Mouse (Mus musculus): ENCODE data around the gene Zfp961.
"Not testable (repeated sequence)": the region's sequence is repeated elsewhere in the genome, so short reads cannot be mapped to it uniquely, and the experiment has no call there.

Gene Zfp961

DNA sequence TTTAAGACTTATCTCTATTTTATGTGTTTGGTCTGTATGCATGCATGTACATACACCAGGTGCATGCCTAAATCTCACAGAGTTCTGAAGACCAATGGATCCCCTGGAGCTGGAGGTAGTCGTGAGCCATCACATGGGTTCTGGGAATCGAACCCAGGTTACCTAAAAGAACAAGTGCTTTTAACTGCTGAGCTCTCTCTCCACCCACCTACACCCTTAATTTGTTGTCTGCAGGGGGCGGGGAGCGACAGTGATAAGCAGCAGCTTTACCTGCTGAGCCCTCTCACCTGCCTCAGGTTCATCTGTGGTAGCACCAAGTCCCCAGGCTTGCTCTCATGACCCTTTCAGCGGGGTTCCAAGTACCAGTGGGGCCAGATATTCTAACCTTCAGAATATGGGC lies 11.0 kb downstream of the Zfp961 start:
- DNase-seq (ENCODE audit: inconsistent ontology term) = no peak

DNA sequence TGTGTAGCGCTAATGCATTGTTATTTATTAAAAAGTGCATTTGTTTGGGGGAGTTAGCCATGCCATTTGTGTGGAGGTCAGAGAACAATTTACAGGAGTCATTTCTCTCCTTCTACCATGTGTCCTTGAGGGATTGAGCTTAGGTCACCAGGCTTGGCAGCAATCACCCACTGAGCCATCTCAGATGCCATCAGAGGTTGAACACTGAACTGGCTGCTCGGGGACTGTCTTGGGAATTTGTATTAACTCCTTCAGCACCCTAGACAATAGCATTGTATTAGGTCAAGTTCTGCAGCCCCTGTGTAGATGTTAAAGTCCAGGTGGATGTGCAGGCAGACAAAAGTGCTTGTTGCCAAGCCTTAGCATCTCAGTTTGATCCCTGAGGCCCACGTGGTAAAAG lies 13.2 kb downstream of the Zfp961 start:
- no peak for DNase-seq (ENCODE audit: inconsistent ontology term)

DNA sequence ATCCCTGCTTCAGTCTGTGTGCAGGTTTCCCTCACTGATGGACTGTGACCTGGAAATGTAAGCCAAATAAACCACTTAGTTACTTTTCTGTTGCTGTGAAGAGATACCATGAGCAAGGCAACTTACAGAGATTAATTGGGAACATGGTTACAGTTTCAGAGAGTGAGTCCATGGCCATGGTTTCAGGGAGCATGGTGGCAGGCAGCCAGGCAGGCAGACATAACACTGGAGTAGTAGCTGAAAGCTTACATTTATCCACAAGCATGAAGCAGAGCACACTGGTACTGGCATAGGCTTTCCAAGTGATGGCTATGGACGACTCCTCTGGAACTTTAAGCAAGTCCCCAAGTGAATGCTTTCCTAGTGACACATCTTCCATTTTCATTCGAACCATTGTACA lies 14.3 kb downstream of the Zfp961 start:
- DNase-seq (ENCODE audit: inconsistent ontology term) = no peak

DNA sequence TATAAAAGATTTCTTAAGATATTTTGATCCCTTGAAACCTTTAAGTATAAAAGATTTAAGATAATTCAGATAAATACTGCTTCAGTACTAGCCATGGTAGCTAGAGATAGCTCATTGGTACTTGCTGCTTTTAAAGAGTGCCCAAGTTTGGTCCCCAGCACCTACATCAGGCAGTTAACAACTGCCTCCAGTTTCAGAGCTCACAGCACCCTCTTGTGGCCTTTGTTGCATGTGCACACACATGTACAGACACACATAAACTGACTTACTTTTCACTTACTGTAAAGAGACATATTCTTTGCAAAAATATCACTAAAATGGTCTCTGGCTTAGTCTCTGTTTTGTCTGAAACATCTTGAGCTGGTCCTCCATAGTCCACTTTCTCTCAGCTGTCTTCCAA lies 15.6 kb downstream of the Zfp961 start:
- no peak for DNase-seq (ENCODE audit: inconsistent ontology term)

DNA sequence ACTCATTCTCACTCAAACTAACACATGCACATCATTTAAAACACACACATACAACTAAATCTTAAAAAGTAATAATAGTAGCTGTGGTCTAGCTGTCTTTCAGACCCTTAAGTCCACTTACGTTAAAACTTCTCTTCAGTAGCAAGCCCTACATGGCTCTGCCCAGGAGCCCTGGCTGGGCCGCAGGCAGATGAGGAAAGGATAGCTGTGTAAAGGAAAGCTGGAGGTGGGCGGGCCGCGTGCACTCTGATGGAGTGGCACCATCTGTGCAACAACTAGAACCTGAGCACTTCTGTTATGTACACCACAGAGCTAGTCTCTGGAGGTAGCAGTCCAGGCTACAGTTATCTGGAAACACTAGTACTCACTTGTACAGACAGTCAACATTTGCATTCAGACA lies 16.4 kb downstream of the Zfp961 start:
- DNase-seq (ENCODE audit: inconsistent ontology term) = no peak

DNA sequence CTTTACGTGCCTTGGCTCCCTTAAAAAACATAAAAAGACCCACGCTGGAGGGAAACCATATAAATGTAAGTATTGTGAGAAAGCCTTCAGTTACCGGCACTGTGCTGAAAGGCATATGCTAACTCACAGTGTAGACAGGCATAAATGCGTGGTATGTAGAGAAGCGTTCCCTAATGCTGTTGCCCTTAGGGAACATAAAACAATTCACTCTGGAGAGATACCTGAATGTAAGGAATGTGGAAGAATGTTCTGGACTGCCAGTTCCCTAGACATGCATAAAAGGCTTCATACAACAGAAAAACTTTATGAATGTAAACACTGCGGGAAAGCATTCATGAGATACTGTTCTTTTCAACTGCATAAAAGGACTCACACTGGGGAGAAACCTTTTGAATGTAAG lies 17.3 kb downstream of the Zfp961 start:
- no peak for DNase-seq (ENCODE audit: inconsistent ontology term)

DNA sequence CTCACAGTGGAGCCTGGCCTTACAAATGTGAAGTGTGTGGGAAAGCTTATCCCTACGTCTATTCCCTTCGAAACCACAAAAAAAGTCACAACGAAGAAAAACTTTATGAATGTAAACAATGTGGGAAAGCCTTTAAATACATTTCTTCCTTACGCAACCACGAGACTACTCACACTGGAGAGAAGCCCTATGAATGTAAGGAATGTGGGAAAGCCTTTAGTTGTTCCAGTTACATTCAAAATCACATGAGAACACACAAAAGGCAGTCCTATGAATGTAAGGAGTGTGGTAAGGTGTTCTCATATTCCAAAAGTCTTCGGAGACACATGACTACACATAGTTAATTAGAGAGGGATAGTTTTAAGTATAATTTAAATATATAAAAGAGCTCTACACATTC lies 17.8 kb downstream of the Zfp961 start:
- DNase-seq (ENCODE audit: inconsistent ontology term) = peak; percentile 73

DNA sequence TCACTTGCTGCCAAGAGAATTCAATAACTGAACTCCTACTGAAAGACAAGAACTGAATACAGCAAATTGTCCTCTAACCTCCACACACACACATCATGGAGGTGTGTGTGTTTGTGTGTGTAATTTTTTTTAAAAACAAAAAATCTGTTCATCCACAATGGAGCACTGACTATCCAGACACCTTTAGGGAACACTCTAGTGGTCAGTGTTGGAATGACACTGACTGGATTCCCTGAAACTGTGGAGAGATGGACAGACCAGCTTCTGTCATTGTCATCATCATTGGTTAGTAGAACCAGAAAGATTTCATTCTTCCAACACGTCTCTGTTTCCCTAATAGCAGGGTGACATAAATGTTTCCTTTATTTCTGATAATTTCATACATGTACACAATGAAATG lies 21.1 kb downstream of the Zfp961 start:
- DNase-seq (ENCODE audit: inconsistent ontology term) = peak; percentile 10

DNA sequence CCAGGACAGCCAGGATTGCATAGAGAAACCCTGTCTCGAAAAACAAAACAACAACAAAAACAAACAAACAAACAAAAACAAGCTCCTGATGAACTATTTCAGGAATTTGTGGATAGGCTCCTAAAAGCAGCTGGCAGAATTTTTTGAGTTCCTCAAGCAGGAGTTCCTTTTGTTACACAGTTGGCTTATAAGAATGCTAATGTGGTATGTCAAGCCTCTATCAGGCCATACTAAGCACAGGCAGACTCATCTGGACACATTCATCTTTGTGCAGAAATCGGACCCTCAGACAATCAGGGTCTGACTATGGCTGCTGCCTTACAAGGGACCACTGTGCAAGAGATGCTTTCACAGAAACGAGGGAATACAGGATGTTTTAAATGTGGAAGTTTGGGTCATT lies 23.4 kb downstream of the Zfp961 start:
- peak; percentile 63 for DNase-seq (ENCODE audit: inconsistent ontology term)

DNA sequence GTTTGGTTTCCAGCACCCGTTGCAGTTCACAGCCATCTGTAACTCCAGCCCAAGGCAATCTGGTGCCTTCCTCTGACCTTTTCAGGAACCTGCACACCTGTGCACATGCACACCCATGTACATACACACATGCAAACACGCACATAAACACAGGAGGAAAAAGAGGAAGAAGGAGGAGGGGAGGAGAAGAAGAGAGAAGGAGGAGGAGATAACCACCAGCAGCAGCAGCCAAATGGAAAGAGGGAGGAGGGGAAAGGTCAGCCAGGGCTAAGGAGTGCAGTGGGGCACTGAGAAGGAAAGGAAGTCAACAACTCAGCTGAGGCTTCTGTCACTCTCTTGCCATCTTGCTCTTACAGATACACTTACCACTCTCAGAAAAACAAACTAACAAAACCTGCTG lies 30.2 kb downstream of the Zfp961 start:
- no peak for DNase-seq (ENCODE audit: inconsistent ontology term)

DNA sequence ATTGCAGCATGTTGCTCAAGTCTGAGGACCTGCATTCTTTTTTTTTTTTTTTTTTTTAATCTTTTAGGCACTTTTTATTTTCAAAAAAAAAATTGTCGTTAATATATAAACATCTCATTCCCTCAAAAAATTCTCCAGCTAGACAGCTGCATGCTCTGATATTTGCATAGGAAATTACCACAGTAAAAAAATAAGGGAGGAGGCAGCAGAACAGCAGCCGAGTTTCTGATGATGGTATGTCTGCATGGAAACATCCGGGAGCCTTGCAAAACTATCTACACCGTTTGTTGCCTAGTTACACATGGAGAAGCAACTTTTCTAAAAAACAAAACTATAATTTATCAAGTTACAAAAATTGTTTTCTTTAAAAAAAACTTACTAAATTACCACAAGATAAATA lies 30.6 kb downstream of the Zfp961 start:
- no peak for DNase-seq (ENCODE audit: inconsistent ontology term)

DNA sequence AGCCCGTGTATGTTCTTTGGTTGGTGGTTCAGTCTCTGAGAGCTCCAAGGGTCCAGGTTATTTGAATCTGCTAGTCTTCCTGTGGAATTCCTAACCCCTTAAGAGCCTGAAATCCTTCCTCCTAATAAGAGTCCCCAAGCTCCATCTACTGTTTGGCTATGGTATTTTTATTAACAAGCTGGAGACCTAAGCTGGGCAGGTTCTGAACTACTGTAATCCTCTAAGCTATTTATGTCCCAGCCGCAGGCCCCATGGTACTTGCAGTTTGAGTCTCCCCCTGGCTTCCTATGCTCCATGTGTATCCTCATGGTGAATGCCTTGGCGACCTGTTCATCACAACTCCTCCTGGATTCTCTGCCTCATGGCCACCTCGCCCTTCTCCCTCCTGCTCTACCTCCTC lies 33.8 kb downstream of the Zfp961 start:
- peak; percentile 38 for DNase-seq (ENCODE audit: inconsistent ontology term)

DNA sequence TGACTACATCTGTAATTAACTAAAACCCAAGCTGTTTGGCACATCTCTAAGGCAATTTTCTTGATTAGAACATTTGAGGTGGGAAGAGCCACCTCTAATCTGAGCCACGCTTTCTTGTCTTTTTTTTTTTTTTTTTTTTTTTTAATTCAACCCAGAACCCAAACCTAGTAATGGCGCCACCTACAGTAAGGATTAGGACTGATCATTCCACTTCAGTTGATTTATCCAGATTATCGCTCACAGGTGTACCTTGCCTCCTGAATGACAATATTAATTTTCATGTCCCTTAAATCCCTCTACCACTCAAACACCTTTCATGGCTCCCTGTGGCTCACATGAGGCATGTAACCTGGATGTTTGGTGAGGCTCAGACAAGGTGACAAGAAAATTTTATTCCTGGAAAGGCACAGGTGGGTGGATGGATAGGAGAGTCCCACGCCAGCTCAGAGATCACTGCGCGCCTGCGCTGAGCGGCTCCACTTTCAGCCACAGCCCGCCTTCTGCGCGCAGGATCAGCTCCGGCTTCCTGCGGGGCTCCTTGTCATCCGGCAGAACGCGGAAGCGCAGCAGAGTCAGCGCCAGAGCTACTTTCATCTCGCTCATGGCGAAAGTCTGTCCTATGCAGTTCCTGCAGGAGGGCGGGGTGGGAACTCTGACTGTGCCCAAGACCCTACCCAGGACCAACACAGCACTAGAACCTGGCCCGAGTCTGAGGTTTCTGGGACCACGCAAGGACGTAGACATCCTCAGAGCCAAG lies 37.5 kb downstream of the Zfp961 start:
- DNase-seq (ENCODE audit: inconsistent ontology term) = peak; percentile 43

DNA sequence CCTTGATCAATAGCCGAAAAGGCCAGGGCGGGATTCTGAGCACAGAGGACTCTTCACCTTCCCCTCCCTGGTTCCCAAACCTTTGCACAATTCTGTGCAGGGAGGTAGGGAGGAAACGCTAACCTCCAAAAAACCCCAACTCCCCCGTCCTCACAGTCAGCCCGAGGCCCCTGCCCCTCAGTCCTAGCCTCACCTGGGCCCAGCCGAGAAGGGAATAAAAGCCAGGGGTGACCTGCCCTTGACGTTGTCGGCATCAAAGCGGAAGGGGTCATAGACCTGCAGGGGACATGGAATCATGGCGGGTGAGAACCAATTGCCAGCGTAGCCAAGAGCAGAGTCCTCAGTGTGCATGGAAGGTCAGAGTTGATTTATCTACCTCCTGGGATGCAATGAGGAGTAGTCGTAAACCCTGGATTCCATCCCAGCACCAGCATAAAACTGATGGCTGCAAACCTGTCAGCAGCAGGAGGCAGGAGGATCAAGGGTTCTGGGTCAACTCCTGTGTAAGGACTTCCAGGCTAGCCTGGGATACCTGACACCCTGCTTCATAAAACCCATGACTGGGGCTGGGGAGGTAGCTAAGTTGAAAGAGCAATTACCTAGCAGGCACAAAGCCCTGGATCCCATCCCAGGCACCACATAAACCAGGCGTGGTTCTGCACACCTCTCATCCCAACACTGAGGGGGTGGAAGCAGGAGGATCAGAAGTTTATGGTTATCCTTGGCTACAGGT lies 38.2 kb downstream of the Zfp961 start:
- DNase-seq (ENCODE audit: inconsistent ontology term) = no peak

DNA sequence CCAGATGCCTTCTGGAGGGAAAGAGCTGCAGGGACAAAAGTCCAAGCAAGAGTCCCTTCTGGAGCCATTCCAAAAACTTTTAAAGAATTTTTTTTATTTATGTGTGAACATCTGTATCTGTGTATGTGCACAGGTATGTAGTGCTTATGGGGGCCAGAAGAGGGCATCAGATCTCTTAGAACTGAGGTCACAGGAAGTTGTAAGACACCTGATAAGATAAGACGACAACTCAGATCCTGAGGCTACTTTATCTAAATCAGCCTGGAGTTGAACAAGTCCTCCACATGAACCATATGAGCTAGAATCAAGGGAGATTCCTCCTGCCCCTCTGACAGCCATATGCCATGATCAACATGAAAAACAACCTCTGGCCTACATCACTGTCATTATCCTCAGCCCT lies 48.6 kb downstream of the Zfp961 start:
- DNase-seq (ENCODE audit: inconsistent ontology term) = no peak

DNA sequence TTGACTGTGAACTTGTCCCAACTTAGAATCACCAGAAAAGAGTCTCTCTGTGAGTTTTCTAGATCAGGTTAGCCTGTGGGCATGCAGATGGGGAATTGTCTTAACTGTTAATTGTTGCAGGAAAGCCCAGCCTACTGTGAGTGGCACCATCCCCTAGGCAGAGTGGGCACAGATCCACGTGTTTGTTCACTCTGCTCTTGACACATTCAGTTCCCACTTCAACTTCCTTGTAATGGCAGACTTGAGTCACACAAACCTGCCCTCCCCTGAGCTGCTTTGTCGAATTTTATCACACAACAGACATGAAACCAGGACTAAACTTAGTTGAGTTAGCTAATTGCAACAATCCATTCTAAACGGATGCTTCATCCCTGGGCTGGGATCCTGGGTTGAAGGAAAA lies 49.4 kb downstream of the Zfp961 start:
- no peak for DNase-seq (ENCODE audit: inconsistent ontology term)

DNA sequence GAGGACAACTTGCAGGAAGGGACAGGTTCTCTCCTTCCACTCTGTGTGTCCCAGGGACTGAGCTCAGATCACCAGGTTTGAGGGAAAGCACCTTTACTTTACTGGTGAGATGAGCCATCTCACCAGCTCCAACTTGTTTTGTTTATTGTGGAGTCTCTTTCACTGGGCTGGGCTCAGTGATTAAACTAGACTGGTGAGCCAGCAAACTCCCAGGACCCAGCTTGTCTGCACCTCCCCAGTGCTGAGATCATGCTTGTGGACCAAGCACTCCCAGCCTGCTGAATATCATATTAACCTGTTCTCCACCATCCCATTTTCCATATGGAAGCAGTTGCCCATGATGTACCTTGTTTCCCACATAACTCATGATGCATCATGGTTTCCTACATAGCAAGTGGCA lies 52.1 kb downstream of the Zfp961 start:
- DNase-seq (ENCODE audit: inconsistent ontology term) = no peak

DNA sequence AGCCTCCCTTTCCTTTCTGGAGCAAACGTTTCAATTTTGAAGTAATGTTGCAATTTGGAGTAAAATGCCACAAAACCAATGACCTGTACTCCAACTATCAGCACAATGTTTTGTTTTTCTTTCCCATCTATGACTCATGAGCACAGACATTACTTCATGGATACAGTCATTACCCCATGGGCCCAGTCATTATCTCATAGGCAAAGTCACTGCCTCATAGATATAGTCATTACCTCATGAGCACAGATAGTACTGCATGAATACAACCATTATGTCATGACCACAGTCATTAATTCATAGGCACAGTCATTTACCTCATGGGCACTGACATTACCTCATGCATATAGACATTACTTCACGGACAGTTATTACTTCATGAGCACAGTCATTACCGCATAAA lies 55.1 kb downstream of the Zfp961 start:
- peak; percentile 70 for DNase-seq (ENCODE audit: inconsistent ontology term)

DNA sequence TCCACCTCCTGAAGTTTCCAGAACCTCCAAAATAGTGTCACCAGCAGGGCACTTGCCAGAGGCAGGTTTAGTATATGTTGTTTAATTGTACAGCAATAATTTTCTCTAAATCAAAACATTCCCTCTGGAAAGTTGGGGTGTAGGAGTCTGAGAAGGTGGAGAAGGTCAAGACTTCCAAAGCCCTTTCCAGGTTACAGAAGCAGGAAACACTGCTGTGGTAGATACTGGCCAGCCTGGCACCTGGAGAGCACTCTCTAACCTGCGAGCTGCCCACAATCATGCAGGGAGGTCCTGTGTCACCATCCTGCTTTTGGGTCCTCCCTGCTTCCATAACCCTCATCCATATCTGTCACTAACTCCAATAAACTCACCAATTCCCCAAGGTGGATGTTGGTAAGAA lies 55.9 kb downstream of the Zfp961 start:
- no peak for DNase-seq (ENCODE audit: inconsistent ontology term)

DNA sequence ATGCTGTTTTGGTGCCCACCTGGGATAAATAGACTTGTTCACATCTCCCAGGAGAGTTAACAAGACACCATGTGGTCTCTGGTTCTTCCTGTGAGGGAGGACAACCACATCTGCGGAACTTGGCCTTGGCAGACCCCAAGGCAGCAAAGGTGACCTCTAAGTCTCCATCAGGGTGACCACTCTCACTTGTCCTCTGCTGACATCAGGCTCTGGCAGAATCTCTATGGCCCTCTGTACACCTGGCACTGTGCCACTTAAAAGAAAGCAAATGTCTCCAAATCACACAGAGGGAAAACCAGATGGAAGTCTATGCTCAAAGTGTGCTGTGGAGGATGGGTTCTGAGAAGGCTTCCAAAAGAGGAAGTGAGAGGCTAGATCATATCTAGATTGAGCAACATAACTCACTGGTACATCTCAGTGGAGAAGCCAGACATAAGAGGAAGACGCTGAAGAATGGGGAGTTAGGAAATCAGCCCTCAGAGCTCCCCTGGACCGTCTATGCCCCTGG lies 57.4 kb downstream of the Zfp961 start:
- DNase-seq (ENCODE audit: inconsistent ontology term) = no peak

DNA sequence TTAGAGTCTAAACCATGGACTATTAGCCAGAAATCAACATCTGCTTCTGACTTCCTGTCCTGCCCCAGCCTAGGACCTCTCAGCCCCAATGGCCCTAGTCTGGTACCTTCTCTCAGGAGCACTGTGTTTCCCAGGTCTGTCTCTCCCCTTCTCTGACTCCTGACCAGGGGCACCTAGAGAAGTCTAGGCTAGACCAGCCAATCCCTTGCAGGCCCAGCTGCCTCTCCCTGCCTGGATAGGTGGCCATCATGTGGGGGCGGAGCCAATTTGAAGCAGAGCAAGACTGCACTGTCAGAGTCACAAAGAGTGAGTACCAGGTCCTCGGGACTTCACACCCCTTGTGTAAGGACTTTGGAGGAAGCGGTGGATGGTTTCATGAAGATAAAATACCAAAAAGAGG lies 58.6 kb downstream of the Zfp961 start, which contains the start of gene Cyp4f18:
Gene Cyp4f18 (minus strand): TSS at position 154 of the 400 bp plus-strand sequence.
- DNase-seq (ENCODE audit: inconsistent ontology term) = no peak

DNA sequence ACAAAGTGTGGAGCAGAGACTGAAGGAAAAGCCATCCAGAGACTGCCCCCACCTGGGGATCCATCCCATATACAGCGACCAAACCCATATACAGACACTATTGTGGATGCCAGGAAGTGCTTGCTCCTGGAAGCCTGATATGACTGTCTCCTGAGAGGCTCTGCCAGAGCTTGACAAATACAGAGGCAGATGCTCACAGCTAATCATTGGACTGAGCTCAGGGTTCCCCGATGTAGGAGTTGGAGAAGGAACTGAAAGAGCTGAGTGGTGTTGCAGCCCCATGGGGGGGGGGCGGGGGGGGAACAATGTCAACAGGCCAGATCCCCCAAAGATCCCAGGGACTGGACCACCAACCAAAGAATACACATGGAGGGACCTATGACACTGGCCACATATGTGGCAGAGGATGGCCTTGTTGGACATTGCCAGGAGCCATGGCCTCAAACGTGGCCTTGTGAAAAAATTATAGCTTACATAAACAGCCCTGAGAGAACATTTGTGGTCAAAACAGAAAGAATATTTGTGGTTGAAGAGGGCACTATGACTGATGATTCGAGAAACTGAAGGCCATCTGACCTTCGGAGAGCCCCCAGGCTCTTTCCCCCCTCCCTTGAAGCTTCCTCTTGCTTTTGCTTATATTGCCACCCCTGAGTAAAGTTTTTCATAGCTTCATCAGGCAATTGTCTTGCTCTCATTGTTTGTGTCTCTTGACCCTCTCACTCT lies 62.8 kb downstream of the Zfp961 start:
- DNase-seq (ENCODE audit: inconsistent ontology term) = not testable (repeated sequence)

DNA sequence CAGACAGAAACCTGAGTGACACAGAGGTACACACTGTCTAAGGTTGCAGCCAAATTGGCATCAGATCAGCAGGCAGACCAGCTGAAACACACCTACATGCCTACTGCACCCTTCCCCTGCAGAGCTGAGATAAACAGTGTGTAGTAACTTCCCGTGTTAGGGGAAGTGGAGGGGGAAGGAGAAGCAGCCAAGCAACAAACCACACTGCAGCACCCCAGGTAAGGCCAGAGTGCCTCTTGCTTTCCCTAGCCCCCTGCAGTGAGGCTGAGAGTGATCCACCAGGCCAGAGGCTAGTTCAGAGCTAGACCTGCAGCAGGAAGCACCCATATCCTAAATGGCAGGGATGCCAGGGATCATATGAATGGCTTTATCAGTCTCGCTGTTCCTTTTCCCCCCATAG lies 66.5 kb downstream of the Zfp961 start:
- not testable (repeated sequence) for DNase-seq (ENCODE audit: inconsistent ontology term)

Data from Muller cell, postnatal 12 days (primary cell).